Mouse (Mus musculus): ENCODE measurements at regions not wholly inside any gene's neighbourhood (a gene's known extent, or its start where the extent isn't known, plus 50 kb on each side); places are given as distances from the start of the nearest gene placed in this dataset.

- Histone ChIP-seq H3K4me2 (no peak overlapping the region), H3K27me3 (peaks cover 3% of the 10 kb centered on the region; the same call in 1 of the 2 replicates), H3K4me1 (no peaks in the 10 kb centered on the region), H3K4me3 (no peak overlapping the region), H3K27ac (no peak overlapping the region), H3K36me3 (ENCODE audit: poor library complexity, severe bottlenecking) (no peaks in the 10 kb centered on the region), H3K9ac (no peak overlapping the region), H3K9me3 (replicated peaks) (no peaks in the 10 kb centered on the region)
- 77% methylated on average over 2 of the region's 2 CpGs for WGBS
- ATAC-seq = no peak
These were observed 102.2 kb downstream of the Pih1h3b start for GRCm38 (mm10) chrX:140164859-140165258.

DNA sequence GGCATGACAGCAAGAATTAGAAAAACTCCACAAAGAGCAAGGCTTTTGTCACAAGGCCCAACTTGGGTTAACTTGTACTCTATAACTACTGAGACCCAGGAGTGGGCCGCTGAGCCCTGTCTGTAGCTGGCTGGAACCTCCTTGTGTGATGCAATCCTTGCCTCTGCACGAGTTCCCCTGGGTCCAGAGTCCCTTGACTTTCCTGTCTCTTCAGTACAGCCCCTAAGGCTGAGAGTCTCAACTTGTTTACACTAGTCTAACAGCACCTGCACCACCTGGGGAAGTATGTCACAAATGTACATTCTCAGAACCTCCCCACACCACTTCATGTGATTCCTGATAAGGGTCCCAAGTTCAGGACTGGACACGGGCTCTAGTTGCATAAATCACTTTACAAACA, 103.3 kb downstream of the Pih1h3b start:
- no peak overlapping the region for H3K4me2 ChIP-seq
- no peak overlapping the region for H3K27ac ChIP-seq
- 81% methylated on average over 3 of the region's 3 CpGs for WGBS
- no peaks in the 10 kb centered on the region for H3K36me3 ChIP-seq (ENCODE audit: poor library complexity, severe bottlenecking)
- H3K9me3 ChIP-seq (replicated peaks) = no peaks in the 10 kb centered on the region
- H3K4me3 ChIP-seq = no peak overlapping the region
- H3K27me3 ChIP-seq = peaks cover 3% of the 10 kb centered on the region; the same call in 1 of the 2 replicates
- no peaks in the 10 kb centered on the region for H3K4me1 ChIP-seq
- ATAC-seq = no peak
- H3K9ac ChIP-seq = no peak overlapping the region

- H3K4me1 ChIP-seq = no peaks in the 10 kb centered on the region
- H3K9me3 ChIP-seq (replicated peaks) = no peaks in the 10 kb centered on the region
- ATAC-seq = no peak
- H3K4me3 ChIP-seq = no peak overlapping the region
- no peak overlapping the region for H3K4me2 ChIP-seq
- H3K27ac ChIP-seq = no peak overlapping the region
- 84% methylated on average over 4 of the region's 4 CpGs for WGBS
- no peaks in the 10 kb centered on the region for H3K36me3 ChIP-seq (ENCODE audit: poor library complexity, severe bottlenecking)
- no peak overlapping the region for H3K9ac ChIP-seq
- peaks cover 6% of the 10 kb centered on the region; the same call in 1 of the 2 replicates for H3K27me3 ChIP-seq
These were observed 117.2 kb downstream of the Pih1h3b start for GRCm38 (mm10) chrX:140179850-140180249.

DNA sequence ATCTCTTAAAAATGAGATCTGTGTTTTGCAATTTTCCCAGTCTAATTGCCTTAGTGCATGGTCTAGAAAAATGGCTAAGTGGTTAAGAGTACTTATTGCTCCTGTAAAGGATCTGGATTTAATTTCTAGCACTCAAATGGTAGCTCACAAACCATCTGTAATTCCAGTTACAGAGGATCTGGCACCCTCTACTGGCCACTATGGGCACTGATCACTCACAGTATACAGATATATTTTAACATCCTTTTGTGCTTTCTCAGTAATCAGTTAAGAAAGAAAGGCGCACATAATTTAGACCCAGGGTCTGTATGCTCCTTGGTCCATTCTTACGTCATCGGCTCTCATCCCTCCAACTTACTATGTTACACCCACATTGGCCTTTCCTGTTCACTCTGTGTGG, 120.3 kb downstream of the Pih1h3b start:
- Histone ChIP-seq H3K27ac (no peak overlapping the region), H3K27me3 (0 out of 2 replicates have a peak, but pooled peaks cover 4% of the 10 kb centered on the region), H3K4me2 (no peak overlapping the region), H3K4me3 (no peak overlapping the region), H3K9me3 (replicated peaks) (no peaks in the 10 kb centered on the region), H3K36me3 (ENCODE audit: poor library complexity, severe bottlenecking) (no peaks in the 10 kb centered on the region), H3K4me1 (no peaks in the 10 kb centered on the region), H3K9ac (no peak overlapping the region)
- no peak for ATAC-seq
- 90% methylated on average over 3 of the region's 3 CpGs for WGBS

- no peak for ATAC-seq
- WGBS = 74% methylated on average over 3 of the region's 3 CpGs
- Histone ChIP-seq H3K4me2 (no peak overlapping the region), H3K9me3 (replicated peaks) (no peaks in the 10 kb centered on the region), H3K4me1 (no peaks in the 10 kb centered on the region), H3K27me3 (peaks cover 18% of the 10 kb centered on the region), H3K36me3 (ENCODE audit: poor library complexity, severe bottlenecking) (no peaks in the 10 kb centered on the region), H3K27ac (no peak overlapping the region), H3K9ac (no peak overlapping the region), H3K4me3 (no peak overlapping the region)
These were observed 138.4 kb upstream of the Frmpd3 start for GRCm38 (mm10) chrX:140203676-140204075.

DNA sequence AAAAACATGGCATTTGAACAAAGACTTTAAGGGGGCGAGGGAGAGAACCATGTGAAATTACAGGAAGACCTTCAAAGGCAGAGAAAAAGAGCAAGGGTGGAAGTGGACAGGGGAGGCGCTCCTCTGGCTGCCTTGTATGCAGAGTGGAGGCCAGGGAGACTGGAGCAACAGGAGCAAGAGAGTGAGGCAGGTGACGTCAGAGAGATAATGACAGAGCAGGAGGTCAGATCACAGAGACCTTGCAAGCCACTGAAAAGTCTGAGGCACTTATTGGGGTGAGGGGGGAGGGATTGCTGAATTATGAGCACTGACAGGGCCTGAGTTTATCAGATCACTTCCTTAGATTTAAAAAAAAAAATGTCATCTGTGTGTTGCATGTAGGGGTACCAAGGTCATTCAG, 133.3 kb upstream of the Frmpd3 start:
- H3K36me3 ChIP-seq (ENCODE audit: poor library complexity, severe bottlenecking) = no peaks in the 10 kb centered on the region
- ATAC-seq = no peak
- H3K27me3 ChIP-seq = peaks cover 14% of the 10 kb centered on the region
- no peak overlapping the region for H3K4me2 ChIP-seq
- H3K4me3 ChIP-seq = no peak overlapping the region
- H3K9ac ChIP-seq = no peak overlapping the region
- H3K9me3 ChIP-seq (replicated peaks) = no peaks in the 10 kb centered on the region
- no peak overlapping the region for H3K27ac ChIP-seq
- H3K4me1 ChIP-seq = no peaks in the 10 kb centered on the region
- 69% methylated on average over 3 of the region's 3 CpGs for WGBS

- ATAC-seq = 0 out of 2 replicates have a peak, but pooled peaks have one; percentile 58
- H3K4me1 ChIP-seq = no peaks in the 10 kb centered on the region
- WGBS = 58% methylated on average over 3 of the region's 3 CpGs
- H3K27me3 ChIP-seq = peaks cover 6% of the 10 kb centered on the region; the same call in 1 of the 2 replicates
- H3K4me2 ChIP-seq = no peak overlapping the region
- H3K9me3 ChIP-seq (replicated peaks) = no peaks in the 10 kb centered on the region
- no peak overlapping the region for H3K9ac ChIP-seq
- H3K4me3 ChIP-seq = no peak overlapping the region
- H3K36me3 ChIP-seq (ENCODE audit: poor library complexity, severe bottlenecking) = no peaks in the 10 kb centered on the region
- H3K27ac ChIP-seq = no peak overlapping the region
These were observed 129.3 kb upstream of the Frmpd3 start for GRCm38 (mm10) chrX:140212644-140213361.

- H3K4me3 ChIP-seq = no peak overlapping the region
- H3K27me3 ChIP-seq = peaks cover 6% of the 10 kb centered on the region; the same call in 1 of the 2 replicates
- H3K4me2 ChIP-seq = no peak overlapping the region
- H3K9ac ChIP-seq = no peak overlapping the region
- H3K9me3 ChIP-seq (replicated peaks) = no peaks in the 10 kb centered on the region
- no peak for ATAC-seq
- H3K36me3 ChIP-seq (ENCODE audit: poor library complexity, severe bottlenecking) = no peaks in the 10 kb centered on the region
- H3K27ac ChIP-seq = no peak overlapping the region
- 41% methylated on average over 4 of the region's 4 CpGs for WGBS
- H3K4me1 ChIP-seq = no peaks in the 10 kb centered on the region
These were observed 127.7 kb upstream of the Frmpd3 start for GRCm38 (mm10) chrX:140214198-140214849.

- no peaks in the 10 kb centered on the region for H3K9me3 ChIP-seq (replicated peaks)
- ATAC-seq = no peak
- no peak overlapping the region for H3K9ac ChIP-seq
- no peaks in the 10 kb centered on the region for H3K4me1 ChIP-seq
- H3K4me3 ChIP-seq = no peak overlapping the region
- peaks cover 16% of the 10 kb centered on the region; the same call in 1 of the 2 replicates for H3K27me3 ChIP-seq
- H3K27ac ChIP-seq = no peak overlapping the region
- no peak overlapping the region for H3K4me2 ChIP-seq
- 76% methylated on average over 4 of the region's 4 CpGs for WGBS
- H3K36me3 ChIP-seq (ENCODE audit: poor library complexity, severe bottlenecking) = no peaks in the 10 kb centered on the region
These were observed 86.3 kb upstream of the Frmpd3 start for GRCm38 (mm10) chrX:140255790-140256189.

DNA sequence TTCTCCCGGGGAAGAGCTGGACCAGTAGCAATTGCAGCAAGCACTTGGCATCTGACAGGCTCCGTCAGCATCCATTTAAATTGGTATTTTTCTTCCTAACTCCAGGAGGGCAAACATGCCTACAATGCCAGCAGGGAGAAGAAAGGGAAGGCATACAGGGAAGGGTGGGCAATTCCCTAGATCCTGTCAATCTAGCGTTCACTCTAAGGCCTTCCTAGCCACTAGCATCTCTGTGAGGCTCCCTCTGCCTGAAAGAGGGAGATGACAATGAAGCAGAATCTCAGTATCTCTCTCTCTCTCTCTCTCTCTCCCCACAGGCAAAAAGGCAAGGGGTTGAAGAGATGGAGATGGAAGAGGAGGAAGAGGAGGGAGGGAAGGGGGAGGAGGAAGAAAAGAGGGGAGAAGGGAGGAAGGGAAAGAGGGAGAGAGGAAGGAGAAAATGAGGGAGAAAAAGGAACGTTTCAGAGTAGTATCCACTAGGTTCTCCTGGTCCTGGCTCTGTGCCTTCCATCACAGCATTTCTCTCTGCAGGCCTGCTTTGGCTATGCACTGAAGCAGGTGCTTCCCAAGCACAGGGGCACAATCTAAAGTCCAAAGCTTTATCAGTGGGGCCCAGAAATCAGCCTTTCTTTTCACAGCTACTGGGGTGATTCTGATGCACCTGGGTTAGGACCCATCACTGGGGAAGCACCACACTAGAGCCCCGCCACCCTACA, 72.2 kb upstream of the Frmpd3 start:
- H3K4me3 ChIP-seq = no peak overlapping the region
- 47% methylated on average over 5 of the region's 5 CpGs for WGBS
- H3K27ac ChIP-seq = no peak overlapping the region; the same call in 1 of the 2 replicates
- no peaks in the 10 kb centered on the region for H3K36me3 ChIP-seq (ENCODE audit: poor library complexity, severe bottlenecking)
- no peak overlapping the region for H3K4me2 ChIP-seq
- ATAC-seq = no peak
- peaks cover 31% of the 10 kb centered on the region; the same call in 1 of the 2 replicates for H3K27me3 ChIP-seq
- H3K4me1 ChIP-seq = no peaks in the 10 kb centered on the region
- no peaks in the 10 kb centered on the region for H3K9me3 ChIP-seq (replicated peaks)
- no peak overlapping the region for H3K9ac ChIP-seq

GRCm38 (mm10) chrX:140277327-140277947, 64.6 kb upstream of the Frmpd3 start:
- H3K36me3 ChIP-seq (ENCODE audit: poor library complexity, severe bottlenecking) = no peaks in the 10 kb centered on the region
- H3K9me3 ChIP-seq (replicated peaks) = no peaks in the 10 kb centered on the region
- H3K9ac ChIP-seq = peak overlapping the region; percentile 66
- H3K27me3 ChIP-seq = peaks cover 75% of the 10 kb centered on the region
- peak; percentile 54 for ATAC-seq
- H3K4me3 ChIP-seq = peak overlapping the region; percentile 51
- H3K4me2 ChIP-seq = peak overlapping the region; percentile 69
- 0 out of 2 replicates have a peak, but pooled peaks cover 2% of the 10 kb centered on the region for H3K4me1 ChIP-seq
- 26% methylated on average over 31 of the region's 54 CpGs for WGBS
- no peak overlapping the region for H3K27ac ChIP-seq
